Mouse (Mus musculus): ENCODE data around the gene Casp4. TPM values are rescaled to one million over a fixed set of nuclear protein-coding genes. Genes with fewer than 3 reads are reported as not detected.

Gene Casp4
- polyA plus RNA-seq, 1 experiment: 0.82 TPM

Other genes starting within 250 kb of the Casp4 start
- 6.2 and 7.9 TPM in 2 replicates for gene Casp1, start 10.3 kb upstream of the Casp4 start, polyA plus RNA-seq (2012; rRNA removed)
- 1.6 TPM in 2 replicates for gene Casp12, start 36.6 kb downstream of the Casp4 start, polyA plus RNA-seq (2012; rRNA removed)